Mouse (Mus musculus) thymus, postnatal 14 days (tissue): Measurements from ENCODE around the gene Bik.

Experiments used
- DNase-seq: peaks from one replicate; pipeline ENCODE4 v3.0.0; 2021

Gene Bik

GRCm38 (mm10) chr15:83590841-83591240 is 64.2 kb downstream of the Bik start:
- DNase-seq = no peak

GRCm38 (mm10) chr15:83591758-83592157 is 65.1 kb downstream of the Bik start:
- DNase-seq = no peak

- DNase-seq = no peak
Observed at GRCm38 (mm10) chr15:83592260-83593188, 65.9 kb downstream of the Bik start.

GRCm38 (mm10) chr15:83593189-83593585 is 66.5 kb downstream of the Bik start:
- no peak for DNase-seq

- peak; percentile 43 for DNase-seq
Observed at GRCm38 (mm10) chr15:83593702-83594512, 67.2 kb downstream of the Bik start.
